Mouse (Mus musculus): ENCODE data around the gene Naxd.
"Not testable (repeated sequence)": the region's sequence is repeated elsewhere in the genome, so short reads cannot be mapped to it uniquely, and the experiment has no call there.

Gene Naxd

DNA sequence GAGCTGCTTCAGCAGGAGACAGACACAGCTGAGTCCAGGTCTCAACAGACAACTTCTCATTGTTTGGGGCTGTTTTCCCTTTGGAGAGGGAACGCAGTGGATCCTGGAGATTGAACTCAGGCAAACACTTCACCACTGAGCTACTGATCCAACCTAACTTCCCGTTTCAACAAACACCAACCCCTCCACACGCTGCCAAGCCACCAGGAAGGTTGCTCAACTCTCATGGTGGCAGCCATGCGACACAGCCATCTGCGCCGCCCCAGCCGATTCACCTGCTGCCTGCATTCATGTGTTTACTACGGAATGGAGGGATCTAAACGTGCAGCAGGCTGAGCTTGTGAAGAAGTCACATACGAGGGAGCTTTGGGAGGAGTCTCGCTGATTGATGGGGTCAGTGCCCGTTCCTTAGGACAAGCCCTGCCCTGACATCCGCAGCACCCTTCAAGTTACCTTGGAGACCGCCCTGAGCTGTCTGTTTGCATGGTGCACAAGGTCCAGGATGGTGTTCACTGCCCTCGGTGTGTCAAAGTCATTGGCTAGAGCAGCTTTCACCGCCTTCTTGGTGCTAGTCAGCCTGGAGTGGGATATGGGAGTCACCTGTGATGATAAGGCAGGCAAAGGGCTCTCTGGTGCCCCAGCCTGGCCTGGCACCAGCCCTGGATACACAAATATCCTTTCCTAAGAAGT is 20.2 kb downstream of the Naxd start:
- peak; percentile 53 for DNase-seq

DNA sequence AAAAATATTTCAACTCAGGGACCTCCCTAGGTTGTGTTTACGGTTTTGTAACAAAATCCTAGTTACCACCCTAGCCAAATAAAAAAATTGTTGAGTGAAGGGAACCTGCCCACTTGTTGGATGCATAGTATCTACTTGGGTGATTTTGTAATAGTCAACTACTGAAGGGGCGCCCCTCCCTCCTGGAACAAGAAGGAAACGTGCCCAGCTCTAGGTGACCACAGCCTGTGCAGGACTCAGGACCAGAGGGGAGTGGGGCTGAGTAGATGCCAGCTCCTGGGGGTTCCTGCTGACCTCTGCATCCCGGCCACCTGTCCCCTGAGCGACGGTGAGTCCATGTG is 20.7 kb downstream of the Naxd start:
- peak; percentile 51 for DNase-seq

DNA sequence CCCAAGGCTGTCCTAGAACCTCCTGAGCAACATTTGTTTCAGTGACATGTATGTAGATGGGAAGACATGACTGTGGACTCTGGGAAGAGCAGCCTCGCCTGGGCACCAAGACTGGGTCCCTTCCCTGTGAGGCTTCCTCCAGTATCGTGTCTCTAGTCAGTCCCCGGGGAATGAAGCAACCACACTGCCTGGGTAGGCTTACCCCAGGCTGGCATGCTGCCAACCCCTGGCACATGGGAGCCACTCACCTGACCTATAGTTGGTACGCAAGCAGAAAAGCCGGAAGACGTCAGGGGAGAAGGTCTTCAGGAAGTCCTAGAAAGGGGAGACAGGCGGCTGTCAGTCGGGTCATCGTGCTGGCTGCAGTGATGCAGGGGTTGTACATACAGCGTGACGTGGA is 21.4 kb downstream of the Naxd start:
- DNase-seq, result peak; percentile 40

DNA sequence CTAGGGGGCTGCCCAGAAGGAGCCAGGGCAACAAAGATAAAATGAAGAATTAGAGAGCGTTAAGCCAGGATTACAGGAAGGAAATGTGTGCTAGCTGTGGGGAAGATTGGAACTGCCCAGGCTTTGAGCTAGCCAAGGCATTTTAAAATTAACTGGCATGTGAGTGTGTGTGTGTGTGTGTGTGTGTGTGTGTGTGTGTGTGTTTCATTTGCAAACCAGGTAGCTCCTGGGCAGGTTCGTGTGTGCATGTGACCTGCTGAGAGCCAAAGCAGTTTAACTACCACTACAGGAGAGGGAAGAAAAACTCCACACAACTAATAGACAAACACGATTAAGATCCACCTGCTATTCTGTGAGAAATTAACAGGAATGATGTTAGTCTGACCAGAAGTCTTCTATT is 26.0 kb downstream of the Naxd start:
- no peak for DNase-seq

DNA sequence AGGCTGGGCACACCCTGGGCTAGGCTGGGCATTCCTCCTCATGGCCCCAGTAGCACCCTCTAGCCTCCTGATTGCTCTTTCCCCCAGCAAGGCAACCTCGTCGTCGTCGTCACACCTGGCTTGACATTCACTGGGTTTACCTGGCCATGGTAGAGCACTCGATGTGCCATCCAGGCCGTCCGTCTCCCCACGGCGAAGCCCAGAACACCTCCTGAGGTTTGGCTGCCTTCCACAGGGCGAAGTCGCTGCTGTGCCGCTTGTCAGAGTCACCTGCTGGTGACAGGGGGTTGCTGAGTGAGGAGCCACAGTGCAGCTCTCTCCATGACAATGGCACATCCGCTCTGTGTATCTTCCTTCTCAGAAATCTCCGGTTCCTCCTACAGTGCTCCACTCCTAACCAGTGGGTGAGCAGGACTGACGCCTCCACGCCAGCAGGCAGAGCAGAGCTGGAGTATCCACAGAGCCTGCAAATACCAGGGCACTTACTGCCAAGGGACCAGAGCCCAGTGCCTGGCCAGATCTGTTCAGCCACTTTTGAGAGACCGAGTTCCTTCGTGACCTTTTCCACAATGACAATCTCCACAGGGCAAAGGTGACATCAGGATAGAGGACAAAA is 33.0 kb downstream of the Naxd start:
- no peak for DNase-seq

DNA sequence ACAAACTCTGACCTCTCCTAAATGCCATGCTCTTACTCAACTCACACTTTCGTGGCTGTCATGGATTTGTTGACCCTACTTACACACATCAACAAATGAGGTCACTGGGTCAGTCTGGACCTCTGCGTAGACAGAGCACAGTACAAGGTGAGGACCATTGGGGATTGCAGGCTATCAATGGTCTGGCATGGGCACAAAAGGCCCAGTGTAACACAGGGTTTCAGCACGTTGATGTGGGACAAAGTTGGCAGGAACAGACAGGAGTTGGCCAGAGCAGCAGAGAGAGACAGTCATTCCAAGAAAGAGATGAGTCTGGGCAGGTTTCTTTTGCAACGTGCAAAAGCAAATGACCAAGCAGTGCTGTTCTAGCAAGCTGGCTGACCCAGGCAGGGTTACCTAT is 33.5 kb downstream of the Naxd start:
- no peak for DNase-seq

DNA sequence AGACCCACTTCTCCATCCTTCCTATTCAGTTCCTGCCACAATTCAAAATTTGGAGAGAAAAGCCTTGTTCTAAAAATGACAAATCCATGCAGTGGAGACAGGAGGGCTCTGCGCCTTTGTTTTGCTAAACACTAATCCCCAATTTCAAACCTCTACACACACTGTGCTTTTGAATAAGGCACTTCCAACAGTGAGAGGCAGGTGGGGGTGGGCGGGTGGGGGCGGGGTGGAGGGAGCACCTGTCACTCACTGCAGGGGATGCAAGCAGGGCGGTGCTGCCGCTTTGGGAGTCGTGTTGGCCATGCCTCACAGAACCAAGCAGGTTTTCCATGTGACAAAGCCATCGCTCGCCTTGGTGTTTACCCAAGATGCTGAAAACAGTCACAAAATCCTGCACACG is 37.2 kb downstream of the Naxd start:
- no peak for DNase-seq

DNA sequence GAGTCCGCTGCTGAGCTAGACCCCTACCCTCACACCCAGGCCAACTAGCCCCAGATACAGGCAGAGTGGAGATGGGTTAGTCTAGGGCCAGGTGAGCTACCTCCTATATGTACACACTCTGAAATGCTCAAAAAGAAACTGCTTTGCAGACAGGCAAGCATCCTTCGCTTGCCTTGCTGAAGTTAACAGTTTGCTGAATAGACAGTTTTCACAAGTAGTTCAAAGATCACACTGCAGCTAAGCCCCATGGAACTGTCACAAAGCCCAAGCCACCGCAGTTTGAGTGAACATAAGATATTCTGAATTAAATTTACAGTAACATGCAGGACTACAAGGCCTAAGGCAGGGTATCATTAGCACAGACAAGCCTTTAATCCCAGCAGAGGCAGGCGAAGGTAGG is 41.7 kb downstream of the Naxd start:
- DNase-seq, result no peak

DNA sequence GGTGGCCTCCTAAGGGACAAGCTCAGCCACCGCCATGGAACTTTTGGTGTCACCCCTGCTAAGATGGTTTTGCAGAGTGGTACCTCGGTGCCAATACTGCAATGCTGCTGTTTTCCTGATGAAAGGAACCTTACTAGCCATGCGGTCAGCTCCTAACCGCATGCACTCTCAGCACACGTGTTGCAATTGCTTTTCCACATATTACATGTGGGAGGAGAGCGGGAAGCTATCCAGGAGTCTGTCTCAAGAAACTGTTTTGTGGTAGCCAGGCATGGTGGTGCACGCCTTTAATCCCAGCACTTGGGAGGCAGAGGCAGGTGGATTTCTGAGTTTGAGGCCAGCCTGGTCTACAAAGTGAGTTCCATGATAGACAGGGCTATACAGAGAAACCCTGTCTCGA is 42.9 kb downstream of the Naxd start:
- no peak for DNase-seq

DNA sequence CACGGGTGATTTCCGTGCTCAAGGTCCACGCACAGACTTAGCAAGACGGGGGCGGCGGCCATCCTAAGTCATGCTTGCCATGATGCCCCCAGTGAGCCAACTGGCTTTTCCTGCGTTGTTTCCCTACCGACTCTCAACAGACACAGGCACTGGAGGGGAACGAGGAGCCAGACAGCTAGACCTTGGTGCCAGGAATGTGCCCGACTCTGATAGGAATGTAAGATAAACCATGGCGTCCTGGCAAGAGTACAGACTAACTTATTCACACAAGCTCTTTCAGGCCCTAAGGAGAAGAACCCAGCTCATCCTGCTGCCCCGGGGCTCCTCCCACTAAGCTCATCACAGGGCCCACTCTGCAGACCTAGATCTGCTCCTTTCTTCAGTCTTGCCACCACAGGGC is 44.7 kb downstream of the Naxd start:
- no peak for DNase-seq

DNA sequence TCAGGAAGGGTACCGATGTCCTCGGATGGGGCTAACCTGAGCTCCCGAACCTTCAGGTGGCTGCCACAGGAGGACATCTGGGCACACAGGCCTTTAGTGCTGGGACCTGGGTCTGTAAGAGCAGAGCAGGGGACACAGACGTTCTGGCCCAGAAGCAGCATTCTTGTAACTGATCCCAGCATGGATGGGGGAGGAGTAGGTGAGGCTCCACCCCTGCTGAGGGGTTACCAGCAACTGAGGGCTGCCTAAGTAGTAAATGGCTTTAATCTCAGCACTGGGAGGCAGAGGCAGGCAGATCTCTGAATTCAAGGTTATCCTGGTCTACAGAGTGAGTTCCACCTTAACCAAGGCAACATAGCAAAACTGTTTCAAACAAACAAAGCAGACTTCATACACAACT is 45.6 kb downstream of the Naxd start:
- no peak for DNase-seq

DNA sequence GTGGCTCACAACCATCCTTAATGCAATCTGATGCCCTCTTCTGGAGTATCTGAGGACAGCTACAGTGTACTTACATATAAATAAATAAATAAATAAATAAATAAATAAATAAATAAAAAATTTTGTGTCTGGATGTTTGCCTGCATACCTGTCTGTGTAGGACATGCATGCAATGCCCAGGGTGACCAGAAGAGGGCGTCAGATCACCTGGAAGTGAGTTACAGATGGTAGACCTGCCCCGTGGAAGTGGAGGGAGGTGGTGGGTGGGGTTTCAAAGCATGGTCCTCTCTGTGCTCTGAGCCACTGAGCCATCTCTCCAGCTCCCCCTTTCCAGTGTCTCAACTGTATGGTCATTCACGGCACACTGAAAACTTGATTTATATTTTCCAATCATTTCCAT is 47.1 kb downstream of the Naxd start:
- DNase-seq, result peak; percentile 74

DNA sequence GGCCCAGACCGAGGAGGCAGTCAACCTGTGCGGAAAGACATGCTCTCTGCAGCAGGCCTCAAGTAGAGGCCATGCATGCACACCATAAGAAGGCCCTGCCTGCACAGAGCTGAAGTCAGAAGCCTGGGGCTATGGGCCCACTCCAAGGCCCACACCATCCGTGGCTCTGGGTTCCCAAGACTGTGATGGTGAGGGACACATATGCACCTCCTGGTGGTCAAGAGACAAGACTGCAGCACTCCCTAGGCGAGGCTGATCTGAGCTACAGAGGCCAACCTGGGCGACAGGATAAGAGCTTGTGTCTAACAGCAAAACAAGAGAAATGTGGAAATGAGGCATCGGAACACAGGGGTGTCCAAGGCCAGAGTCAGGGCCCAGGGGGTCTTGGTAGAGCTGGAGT is 49.8 kb downstream of the Naxd start:
- peak; percentile 14 for DNase-seq

DNA sequence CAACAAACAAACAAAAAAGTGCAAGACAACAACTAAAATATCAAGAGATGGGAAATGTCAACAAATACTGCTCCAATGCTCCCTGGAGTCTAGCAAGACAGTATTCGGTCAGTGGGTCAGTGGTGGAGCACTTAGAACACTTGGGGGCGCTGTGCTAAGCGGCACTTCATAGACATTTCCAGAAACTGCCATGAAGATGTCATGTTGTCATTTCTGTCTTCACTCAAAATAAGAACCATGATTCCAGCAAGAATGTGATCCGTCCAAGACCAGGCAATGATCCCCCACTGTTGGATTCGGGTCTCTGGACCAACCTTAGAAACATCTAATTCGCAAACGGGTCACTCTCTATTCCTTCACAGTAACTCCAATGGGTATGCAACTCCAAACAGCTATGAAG is 52.4 kb downstream of the Naxd start:
- peak; percentile 67 for DNase-seq

DNA sequence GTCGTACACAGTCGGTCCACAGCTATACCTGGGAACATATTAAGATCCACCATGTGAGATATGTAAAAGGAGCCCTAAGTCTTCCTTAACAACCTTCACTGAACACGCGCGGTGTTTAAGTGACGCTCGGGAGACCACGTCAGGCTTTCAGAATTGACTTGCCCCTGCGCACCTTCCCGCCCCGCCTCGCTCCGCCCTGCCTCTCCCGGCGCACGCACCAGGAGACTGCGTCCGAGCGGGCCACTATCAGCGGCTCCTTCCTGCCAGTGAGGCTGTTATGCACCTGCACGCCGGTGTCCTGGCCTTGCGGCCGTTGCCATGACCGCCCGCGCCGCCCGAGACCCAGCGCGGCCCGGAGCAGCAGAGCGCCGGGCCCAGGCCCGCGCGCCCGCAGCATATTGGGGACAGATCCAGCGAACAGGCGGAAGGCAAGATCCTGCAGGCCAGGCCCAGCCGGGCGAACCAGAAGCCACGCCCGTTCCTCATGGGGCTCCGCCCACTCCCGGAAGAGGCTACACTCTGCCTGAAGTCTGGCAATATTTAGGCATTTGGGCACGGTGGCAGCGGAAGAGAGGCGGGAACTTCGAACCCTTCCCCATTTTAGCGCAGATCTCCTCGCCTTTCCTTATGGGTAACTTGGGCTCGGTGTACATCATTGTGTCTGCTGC is 53.1 kb downstream of the Naxd start, which contains the start of gene Cars2:
Gene Cars2 (minus strand): TSS at position 503 of the 668 bp plus-strand sequence.
- peak; percentile 95 for DNase-seq

DNA sequence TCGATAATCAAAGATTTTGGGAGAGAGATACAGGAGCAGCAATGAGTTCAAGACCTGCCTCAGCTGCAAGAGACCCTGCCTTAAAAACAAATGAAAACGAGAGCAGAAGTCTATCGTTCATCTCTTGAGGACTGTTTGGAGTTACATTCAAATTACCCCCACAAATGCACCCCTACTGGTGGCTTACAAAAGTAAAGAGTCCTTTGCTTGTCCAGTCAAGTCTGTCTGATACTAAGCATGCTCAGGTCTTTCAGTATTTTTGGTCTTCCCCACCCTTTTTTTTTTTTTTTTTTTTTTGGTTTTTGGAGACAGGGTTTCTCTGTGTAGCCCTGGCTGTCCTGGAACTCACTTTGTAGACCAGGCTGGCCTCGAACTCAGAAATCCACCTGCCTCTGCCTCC is 54.2 kb downstream of the Naxd start:
- DNase-seq, result not testable (repeated sequence)

DNA sequence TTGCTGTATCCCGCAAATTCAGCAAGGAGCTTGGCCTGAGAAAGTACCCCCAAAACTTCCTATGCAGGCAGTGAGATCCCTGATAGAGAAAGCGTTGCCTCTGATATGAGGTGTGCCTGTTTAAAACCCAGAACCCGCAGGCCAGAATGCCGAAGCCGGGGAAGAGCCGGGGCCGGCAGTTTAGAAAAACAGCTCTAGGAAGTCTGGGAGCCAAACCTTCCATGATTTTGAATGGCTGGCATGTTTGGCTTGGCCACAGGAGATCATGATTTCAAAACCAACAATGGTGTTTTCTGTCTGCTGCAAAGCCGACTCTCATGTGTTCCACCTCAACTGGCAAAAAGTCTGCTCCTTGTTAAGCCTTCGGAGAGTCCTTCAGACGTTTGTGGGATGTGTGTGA is 55.1 kb downstream of the Naxd start:
- DNase-seq, result no peak

DNA sequence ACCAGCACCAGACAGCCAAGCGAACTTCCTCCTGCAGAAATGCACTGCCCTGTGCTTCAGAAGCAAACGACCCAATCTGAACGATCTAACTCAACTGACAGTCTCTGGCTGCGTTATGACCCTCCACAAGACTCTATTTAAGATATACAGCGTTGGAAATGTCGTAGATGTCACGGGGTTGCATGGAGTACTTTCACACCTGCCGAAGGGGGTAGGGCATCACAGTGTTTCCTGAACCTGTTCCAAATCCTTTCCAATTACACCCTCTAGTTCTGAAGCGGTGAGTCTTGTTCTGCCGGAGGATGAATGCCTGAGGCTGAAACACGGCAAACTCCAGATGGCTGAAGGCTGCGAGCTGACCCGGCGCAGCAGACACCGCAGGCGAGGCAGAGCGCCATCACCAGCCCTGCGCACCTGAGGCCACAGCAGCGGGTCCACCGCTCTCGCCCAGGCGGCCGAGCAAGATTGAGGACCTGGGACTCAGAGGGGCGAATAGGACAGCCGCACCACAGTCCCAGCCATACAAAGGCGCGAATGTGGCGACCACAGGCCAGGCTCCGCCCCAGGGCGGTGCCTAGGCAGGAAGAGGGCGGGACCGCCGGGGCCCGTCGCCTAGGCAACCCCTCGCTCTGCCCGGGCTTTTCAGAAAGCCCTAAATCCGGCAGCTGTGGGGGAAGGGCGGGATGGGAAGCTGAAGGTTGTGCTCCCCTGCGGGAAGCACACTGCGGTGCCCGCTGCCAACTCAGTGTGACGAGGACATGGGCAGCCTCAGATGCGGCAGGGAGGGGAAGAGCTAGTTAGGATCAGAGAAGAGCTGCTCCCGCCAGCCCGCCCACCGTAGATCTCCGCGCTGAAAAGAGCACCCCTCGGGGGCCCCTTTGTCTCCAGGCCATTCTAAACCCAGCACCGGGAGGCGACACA is 57.8 kb downstream of the Naxd start, which contains the start of gene Ing1:
Gene Ing1 (plus strand): TSS at position 773 of the 921 bp plus-strand sequence.
- DNase-seq, result peak; percentile 95

DNA sequence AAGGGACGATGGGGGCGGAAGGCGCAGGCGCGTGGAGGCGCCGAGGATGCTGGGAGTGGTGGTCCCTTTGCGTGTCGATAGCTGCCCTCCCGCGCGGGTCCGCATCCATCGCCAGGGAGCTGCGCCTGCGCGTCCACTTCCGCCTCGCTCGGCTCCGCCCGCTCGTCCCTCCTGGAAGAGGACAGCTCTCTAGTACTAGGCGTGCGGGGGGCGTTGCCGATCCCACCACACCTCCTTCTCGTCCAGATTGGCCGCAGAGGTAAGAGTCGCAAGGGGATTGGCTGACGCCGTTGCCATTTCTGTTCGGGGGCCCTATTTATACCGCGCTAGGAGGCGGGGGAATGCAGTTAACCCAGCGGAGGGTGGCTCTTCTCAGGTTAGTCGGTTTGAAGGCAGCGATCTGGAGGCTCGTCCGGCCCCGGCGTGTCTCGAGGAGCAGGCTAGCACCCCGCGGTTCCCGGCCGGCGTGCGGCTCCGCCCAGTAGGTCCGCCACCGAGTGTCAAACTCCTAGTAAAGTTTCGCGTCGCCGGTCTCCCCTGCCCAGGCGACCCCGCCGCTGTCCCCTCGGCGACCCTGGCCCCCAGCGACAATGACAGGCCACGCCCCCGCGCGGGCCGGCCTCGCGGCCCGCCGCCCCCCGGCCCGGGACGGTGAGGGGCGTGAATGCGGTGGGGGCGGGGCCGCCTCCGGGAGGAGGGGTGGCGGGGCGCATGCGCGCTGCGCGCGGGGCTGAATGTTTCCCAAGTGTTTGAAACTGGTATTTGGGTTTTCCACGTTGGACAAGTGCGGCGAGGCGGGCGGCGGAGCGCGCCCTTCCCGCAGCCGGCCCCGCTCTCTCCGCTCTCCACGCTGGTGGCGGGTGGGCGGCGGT is 58.6 kb downstream of the Naxd start:
- DNase-seq, result peak; percentile 99

DNA sequence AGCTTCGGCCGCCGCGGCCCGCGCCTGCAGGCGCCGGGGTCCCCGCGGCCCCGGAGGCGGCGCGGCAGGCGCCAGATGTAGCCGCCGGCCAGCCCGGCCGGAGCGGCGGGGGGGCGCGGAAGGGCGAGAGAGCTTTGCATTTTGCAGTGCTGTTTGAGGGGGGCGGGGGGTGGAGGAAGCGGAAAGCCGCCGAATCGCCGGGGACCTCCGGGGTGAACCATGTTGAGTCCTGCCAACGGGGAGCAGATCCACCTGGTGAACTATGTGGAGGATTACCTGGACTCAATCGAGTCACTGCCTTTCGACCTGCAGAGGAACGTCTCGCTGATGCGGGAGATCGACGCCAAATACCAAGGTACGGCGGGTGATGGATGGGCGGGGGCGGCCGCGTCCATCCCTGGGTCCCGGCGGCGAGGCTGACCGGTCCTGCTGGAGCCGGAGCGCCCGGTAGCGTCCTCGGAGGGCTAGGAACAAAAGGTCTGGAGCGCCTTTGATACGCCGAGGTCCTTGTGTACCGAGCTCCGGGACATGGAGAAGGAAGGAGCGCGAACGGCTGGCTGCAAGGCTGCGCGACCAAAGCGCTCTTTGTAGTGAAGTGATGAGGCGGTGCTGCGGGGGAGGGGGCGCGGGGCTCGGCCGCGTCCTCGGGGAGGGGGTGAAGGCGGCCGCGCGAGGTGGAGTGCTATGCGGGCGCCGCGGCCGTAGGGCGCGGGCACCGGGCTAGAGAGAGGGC is 59.6 kb downstream of the Naxd start:
- DNase-seq, result peak; percentile 49

DNA sequence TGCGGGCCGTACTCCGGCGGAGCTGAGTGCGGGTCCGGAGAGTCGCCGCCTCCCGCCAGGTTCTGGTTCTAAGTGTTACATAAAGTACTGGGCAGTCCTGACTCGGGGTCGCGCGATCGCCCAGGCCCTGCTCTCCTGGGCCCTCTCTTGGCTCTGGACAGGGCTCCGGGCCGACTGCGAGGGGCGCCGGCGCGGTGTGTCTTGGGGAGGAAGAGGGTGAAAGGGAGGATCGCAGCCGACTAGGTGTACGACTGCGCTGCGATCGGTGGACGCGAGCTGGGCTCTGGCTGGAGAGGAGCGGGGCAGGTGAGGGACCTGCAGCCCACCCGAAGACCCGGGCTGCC is 60.1 kb downstream of the Naxd start:
- DNase-seq, result no peak
